Mouse (Mus musculus) hindlimb bud, embryonic 11.5 days (tissue): ENCODE measurements around the gene Olfr923.
"Not testable (repeated sequence)": the region's sequence is repeated elsewhere in the genome, so short reads cannot be mapped to it uniquely, and the experiment has no call there.

Source experiments
- DNase-seq: peaks from one replicate; pipeline ENCODE4 v3.0.0-alpha.2; 2012; ENCODE audit warnings: low read depth, low spot score; ENCODE audit errors: extremely low spot score

Olfr923 gene

GRCm38 (mm10) chr9:38826245-38826644 is at the start of gene Olfr923:
Gene Olfr923, plus strand, starts transcription at chr9:38826545.
- no peak for DNase-seq

GRCm38 (mm10) chr9:38792689-38793088 is 33.7 kb upstream of the Olfr923 start:
- DNase-seq = no peak

- no peak for DNase-seq
These were observed 20.6 kb upstream of the Olfr923 start for GRCm38 (mm10) chr9:38805696-38806095.

- no peak for DNase-seq
These were observed 12.0 kb upstream of the Olfr923 start, which contains the start of gene Olfr922 for GRCm38 (mm10) chr9:38814314-38814713. Gene Olfr922, plus strand, starts transcription at chr9:38814614.

- no peak for DNase-seq
These were observed 10.8 kb upstream of the Olfr923 start for GRCm38 (mm10) chr9:38815458-38815986.

- no peak for DNase-seq
These were observed 6.7 kb downstream of the Olfr923 start for GRCm38 (mm10) chr9:38833027-38833426.

- DNase-seq = no peak
These were observed 17.8 kb downstream of the Olfr923 start, which contains the start of gene Olfr924 for GRCm38 (mm10) chr9:38844149-38844548. Gene Olfr924, plus strand, starts transcription at chr9:38844449.

GRCm38 (mm10) chr9:38854760-38855159 is 28.4 kb downstream of the Olfr923 start, which contains the start of gene Olfr26:
Gene Olfr26, plus strand, starts transcription at chr9:38855060.
- no peak for DNase-seq

- not testable (repeated sequence) for DNase-seq
These were observed 48.5 kb downstream of the Olfr923 start for GRCm38 (mm10) chr9:38874880-38875279.

- no peak for DNase-seq
These were observed 50.5 kb downstream of the Olfr923 start, which contains the start of gene Olfr926 for GRCm38 (mm10) chr9:38876826-38877225. Gene Olfr926, plus strand, starts transcription at chr9:38877126.
